Comparison of ENCODE assay signal across 9 mouse cellular contexts in the genomic region with DNA sequence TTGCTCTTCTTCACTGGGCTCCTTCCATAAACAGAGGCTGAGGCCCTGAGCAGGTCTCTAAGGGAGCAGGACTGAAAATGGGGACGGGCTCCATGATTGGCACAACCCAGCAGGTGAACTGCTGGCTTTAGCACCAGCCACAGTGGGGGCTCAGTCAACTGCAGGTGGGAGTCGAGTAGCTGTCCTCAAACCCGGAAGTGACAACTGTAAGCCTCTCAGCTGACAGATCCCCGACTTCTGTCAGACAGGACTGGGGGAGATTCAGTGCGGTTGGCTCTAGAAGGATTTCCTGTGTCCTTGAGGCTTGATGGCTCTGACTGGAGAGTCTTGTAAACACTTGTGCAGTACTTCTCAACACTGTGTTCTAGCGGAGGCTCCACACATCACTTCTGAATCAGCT.
DNase-seq lines count a peak whose midpoint lies in the region; ATAC-seq and TF ChIP-seq lines count a peak whose summit lies in the region.
"Had no signal": no experiment of that assay in that cellular context is flagged by ENCODE, and none has a peak within 500 bp of the region (broad histone marks: within the 10 kb centered on the region; RNA-seq: fewer than 3 reads in every experiment).

No protein-coding gene starts in this region.

- no peak for TF ChIP-seq POLR2A in bone marrow macrophage, adult 2 months (IDR thresholded peaks at IDR 0.05; ENCODE audit: borderline replicate concordance, low read depth, low read length)

- no peaks in the 10 kb centered on the region for H3K36me3 ChIP-seq in liver, embryonic 13.5 days
- H3K36me3 ChIP-seq in liver, embryonic 12.5 days: no peaks in the 10 kb centered on the region

- no peak for DNase-seq in liver, embryonic 13.5 days
- DNase-seq in lung, postnatal 4 days: peak; percentile 39
- DNase-seq in thymus, postnatal 14 days: peak; percentile 79
- DNase-seq in MN1 (ENCODE audit: low spot score): no peak
- no peak for DNase-seq in right cerebral cortex, adult 18-20 months
- DNase-seq in layer of hippocampus, adult 8-10 months (ENCODE audit: low spot score in 2 of 2): no peak
- DNase-seq: kidney, adult 2 months had no signal

- no peak overlapping the region for H3K9ac ChIP-seq in liver, embryonic 13.5 days
- no peak overlapping the region for H3K9ac ChIP-seq in liver, embryonic 12.5 days

- 0 out of 2 replicates have a peak, but pooled peaks cover 4% of the 10 kb centered on the region for H3K4me1 ChIP-seq in liver, embryonic 13.5 days (replicated peaks)
- peaks cover 5% of the 10 kb centered on the region; the same call in 1 of the 2 replicates for H3K4me1 ChIP-seq in liver, embryonic 12.5 days
- peaks cover 14% of the 10 kb centered on the region for H3K4me1 ChIP-seq in bone marrow macrophage, adult 2 months (ENCODE audit: control insufficient read depth, insufficient read depth, low read length)

- no peak overlapping the region for H3K4me3 ChIP-seq in liver, embryonic 13.5 days (replicated peaks)
- H3K4me3 ChIP-seq in liver, embryonic 12.5 days: no peak overlapping the region
- H3K4me3 ChIP-seq in bone marrow macrophage, adult 2 months (ENCODE audit: insufficient read depth, low read length): peak overlapping the region; percentile 36

- no peak overlapping the region for H3K27ac ChIP-seq in liver, embryonic 13.5 days
- no peak overlapping the region for H3K27ac ChIP-seq in liver, embryonic 12.5 days
- peak overlapping the region; percentile 23 for H3K27ac ChIP-seq in bone marrow macrophage, adult 2 months (ENCODE audit: insufficient read depth, low read depth, low read length)

- no peaks in the 10 kb centered on the region for H3K27me3 ChIP-seq in liver, embryonic 13.5 days
- H3K27me3 ChIP-seq in liver, embryonic 12.5 days (replicated peaks): no peaks in the 10 kb centered on the region

- WGBS in liver, embryonic 13.5 days (ENCODE audit: insufficient replicate concordance): 14% methylated on average over 6 of the region's 6 CpGs
- WGBS in liver, embryonic 12.5 days (ENCODE audit: insufficient replicate concordance): 18% methylated on average over 6 of the region's 6 CpGs

- no peaks in the 10 kb centered on the region for H3K9me3 ChIP-seq in liver, embryonic 13.5 days (replicated peaks)
- H3K9me3 ChIP-seq in liver, embryonic 12.5 days (replicated peaks): no peaks in the 10 kb centered on the region

- no peak for ATAC-seq in liver, embryonic 13.5 days (ENCODE audit: low read depth)
- no peak for ATAC-seq in liver, embryonic 12.5 days

- no peak for TF ChIP-seq CTCF in bone marrow macrophage, adult 2 months (IDR thresholded peaks at IDR 0.05; ENCODE audit: low read depth, low read length)

- H3K4me2 ChIP-seq in liver, embryonic 13.5 days: peak overlapping the region; percentile 13
- no peak overlapping the region; the same call in 1 of the 2 replicates for H3K4me2 ChIP-seq in liver, embryonic 12.5 days

Comparison
In these comparisons a context has a peak if more than half of its experiments do, and no peak if none do; other contexts are left out.
1. DNase-seq: peak in lung, postnatal 4 days (2 of 2) and thymus, postnatal 14 days (single experiment); none in liver, embryonic 13.5 days (single experiment), MN1 (single experiment), right cerebral cortex, adult 18-20 months (single experiment) and layer of hippocampus, adult 8-10 months (0 of 2).